Mouse (Mus musculus) heart, postnatal 0 days (tissue): ENCODE measurements around the gene Prss16. TPM values are rescaled to one million over a fixed set of nuclear protein-coding genes. Genes with fewer than 3 reads are reported as not detected.
A peak's percentile ranks its signal among the peaks of the same experiment; 100 is the strongest.

ENCODE experiments used
- ATAC-seq: fragments of 200-750 bp; cut with Nextera tagmentation; 2 replicates; pipeline ENCODE4 v1.8.0; 2017; ENCODE audit warnings: low read depth, moderate number of reproducible peaks, moderate library complexity; ENCODE audit not compliant: insufficient read depth
- DNase-seq: peaks from one replicate; pipeline ENCODE4 v3.0.0-alpha.2; 2016; ENCODE audit warnings: low spot score
- H3K27ac ChIP-seq: fragments of 300-500 bp; sonication (generic); 2 replicates; pipeline ENCODE4 v1.5.1; 2014; ENCODE audit warnings: low read depth, mild to moderate bottlenecking
- H3K27me3 ChIP-seq: fragments of 300-500 bp; sonication (generic); 2 replicates; pipeline ENCODE4 v1.6.1; 2014; ENCODE audit warnings: low read length, mixed read lengths; ENCODE audit not compliant: control insufficient read depth, insufficient read depth
- H3K36me3 ChIP-seq: fragments of 300-500 bp; sonication (generic); replicated peaks from 2 replicates; pipeline ENCODE4 v1.6.1; 2014; ENCODE audit warnings: low read length, mixed read lengths; ENCODE audit not compliant: control insufficient read depth, insufficient read depth
- H3K4me1 ChIP-seq: fragments of 300-500 bp; sonication (generic); 2 replicates; pipeline ENCODE4 v1.6.1; 2014; ENCODE audit warnings: antibody characterized with exemption; ENCODE audit not compliant: control insufficient read depth, insufficient read depth
- H3K4me2 ChIP-seq: fragments of 300-500 bp; sonication (generic); 2 replicates; pipeline ENCODE4 v1.6.1; 2014; ENCODE audit warnings: low read depth, mild to moderate bottlenecking, low read length, moderate library complexity
- H3K4me3 ChIP-seq: fragments of 300-500 bp; sonication (generic); 2 replicates; pipeline ENCODE4 v1.5.1; 2014; ENCODE audit warnings: low read depth, low read length
- H3K9ac ChIP-seq: fragments of 300-500 bp; sonication (generic); replicated peaks from 2 replicates; pipeline ENCODE4 v1.6.1; 2014; ENCODE audit warnings: low read depth, low read length, mixed read lengths
- H3K9me3 ChIP-seq: fragments of 300-500 bp; sonication (generic); replicated peaks from 2 replicates; pipeline ENCODE4 v1.6.1; 2016; ENCODE audit warnings: low read length; ENCODE audit not compliant: control insufficient read depth
- CTCF ChIP-seq: IDR thresholded peaks from 2 replicates; pipeline ENCODE4 v1.5.1; 2016; ENCODE audit warnings: antibody characterized with exemption, control low read depth, low read depth
- EP300 ChIP-seq: IDR thresholded peaks from 2 replicates; pipeline ENCODE4 v1.6.1; 2016; ENCODE audit warnings: antibody characterized with exemption, low read depth
- WGBS: fragments of 180-500 bp; shearing (Covaris S2); extraction: QIAGEN DNeasy Blood & Tissue Kit; methylation state at CpG from one replicate; pipeline ENCODE4 v1.1.7; 2014; 5-methylcytosine and 5-hydroxymethylcytosine counted together
- polyA plus RNA-seq: library from polyadenylated mRNA; unstranded; fragments of >200 nt; fragmentation: Nextera tagmentation; extraction: Ambion mirVana; gene quantifications from 2 replicates; pipeline ENCODE4 v1.2.1, GENCODE M21; 2015
- total RNA-seq: library from RNA; depleted of rRNA; stranded (reverse); fragments of >200 nt; gene quantifications from 2 replicates; pipeline ENCODE4 v1.2.3, GENCODE M21; 2014; ENCODE audit warnings: low replicate concordance; rRNA removed

Prss16 gene
- 14.0 TPM in 1 of 2 replicates, not detected in the other for total RNA-seq
- polyA plus RNA-seq = 0.05 and 0.14 TPM in 2 replicates

GRCm38 (mm10) chr13:22009642-22010041, at the start of gene Prss16:
Gene Prss16 (minus strand): TSS chr13:22009742.
- no peak within 1 kb of the TSS for H3K9ac ChIP-seq
- H3K27me3 ChIP-seq = peaks cover 93% of the 10 kb centered on the region
- no peak within 1 kb of the TSS for H3K4me3 ChIP-seq
- H3K9me3 ChIP-seq = no peaks in the 10 kb centered on the region
- no peaks in the 10 kb centered on the region for H3K36me3 ChIP-seq
- H3K27ac ChIP-seq = no peak within 1 kb of the TSS
- H3K4me2 ChIP-seq = no peak within 1 kb of the TSS
- 33% methylated on average over 7 of the region's 7 CpGs for WGBS
- DNase-seq = no peak
- peaks cover 6% of the 10 kb centered on the region for H3K4me1 ChIP-seq
- TF ChIP-seq CTCF (no peak), EP300 (no peak)
- ATAC-seq = no peak

GRCm38 (mm10) chr13:22053754-22054153, 44.2 kb upstream of the Prss16 start:
- no peaks in the 10 kb centered on the region for H3K36me3 ChIP-seq
- WGBS = 87% methylated on average over 1 of the region's 1 CpGs
- no peak for TF ChIP-seq EP300
- no peak for TF ChIP-seq CTCF
- H3K4me2 ChIP-seq = no peak overlapping the region
- no peak for ATAC-seq
- H3K9me3 ChIP-seq = no peaks in the 10 kb centered on the region
- H3K27me3 ChIP-seq = no peaks in the 10 kb centered on the region
- H3K9ac ChIP-seq = no peak overlapping the region
- no peak overlapping the region for H3K27ac ChIP-seq
- no peak for DNase-seq
- no peaks in the 10 kb centered on the region; the same call in 1 of the 2 replicates for H3K4me1 ChIP-seq
- no peak overlapping the region for H3K4me3 ChIP-seq

- Histone ChIP-seq H3K27me3 (no peaks in the 10 kb centered on the region), H3K27ac (0 out of 2 replicates have a peak overlapping the region, but pooled peaks have one; percentile 54), H3K4me2 (peak overlapping the region; percentile 76), H3K4me3 (peak overlapping the region; percentile 55), H3K9ac (peak overlapping the region; percentile 40; the same call in 1 of the 2 replicates), H3K9me3 (no peaks in the 10 kb centered on the region), H3K36me3 (no peaks in the 10 kb centered on the region), H3K4me1 (no peaks in the 10 kb centered on the region; the same call in 1 of the 2 replicates)
- ATAC-seq (no peak), DNase-seq (no peak)
- TF ChIP-seq CTCF = no peak
- TF ChIP-seq EP300 = no peak
- WGBS = 8% methylated on average over 5 of the region's 5 CpGs
Measured at GRCm38 (mm10) chr13:22051523-22051859, 41.9 kb upstream of the Prss16 start.

- Histone ChIP-seq H3K27ac (peak overlapping the region; percentile 62), H3K27me3 (no peaks in the 10 kb centered on the region), H3K9ac (peak overlapping the region; percentile 40), H3K9me3 (no peaks in the 10 kb centered on the region), H3K4me2 (peak overlapping the region; percentile 76), H3K4me1 (no peaks in the 10 kb centered on the region; the same call in 1 of the 2 replicates), H3K4me3 (peak overlapping the region; percentile 55), H3K36me3 (no peaks in the 10 kb centered on the region)
- under 1% methylated on average over 52 of the region's 52 CpGs for WGBS
- TF ChIP-seq EP300 (0 out of 2 replicates have a peak, but pooled peaks have one; percentile 74), CTCF (peak; percentile 75)
- DNase-seq = peak; percentile 88
- ATAC-seq = peak; percentile 95
Measured at GRCm38 (mm10) chr13:22050591-22051522, 41.3 kb upstream of the Prss16 start.

DNA sequence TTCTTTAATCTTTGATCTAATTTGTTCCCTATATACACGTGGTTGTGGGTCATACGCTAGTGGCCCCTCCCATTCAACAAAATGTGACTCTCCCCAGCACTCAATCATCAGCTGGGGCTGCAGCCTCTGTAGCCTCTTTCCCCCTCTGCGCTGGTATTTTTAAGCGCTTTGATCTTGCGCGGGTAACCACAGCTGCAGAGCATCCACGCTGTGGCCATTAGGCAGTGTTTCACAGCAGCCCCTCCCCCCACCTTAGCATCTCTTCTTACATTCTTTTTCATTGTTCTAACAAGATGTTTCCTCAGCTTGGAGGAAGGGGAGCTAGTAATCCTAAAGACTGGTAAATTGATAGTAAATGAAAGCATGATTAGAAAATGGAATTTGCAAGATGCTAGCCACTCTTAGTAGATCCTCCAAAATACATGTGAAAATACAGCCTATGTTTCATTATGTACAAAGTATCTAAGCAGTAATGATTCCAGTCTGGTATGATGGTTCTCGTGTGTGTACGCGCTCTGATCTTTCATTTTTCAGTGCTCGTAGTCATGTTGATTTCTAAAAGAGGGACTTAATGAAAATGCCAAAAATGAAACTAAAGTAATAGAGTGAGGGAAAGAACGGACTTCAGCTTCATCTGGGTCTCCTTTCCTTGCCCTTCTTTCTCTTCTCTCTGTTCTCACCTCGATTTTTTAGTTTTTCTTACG, 40.3 kb upstream of the Prss16 start:
- TF ChIP-seq EP300 (no peak), CTCF (no peak)
- no peak for DNase-seq
- ATAC-seq = no peak

More for the DNA sequence above, 40.3 kb upstream of the Prss16 start:
- H3K4me3 ChIP-seq = peak overlapping the region; percentile 55
- no peaks in the 10 kb centered on the region for H3K9me3 ChIP-seq
- H3K27ac ChIP-seq = peak overlapping the region; percentile 62
- no peaks in the 10 kb centered on the region for H3K27me3 ChIP-seq
- no peaks in the 10 kb centered on the region; the same call in 1 of the 2 replicates for H3K4me1 ChIP-seq
- H3K9ac ChIP-seq = no peak overlapping the region; the same call in 1 of the 2 replicates
- H3K36me3 ChIP-seq = no peaks in the 10 kb centered on the region
- peak overlapping the region; percentile 76 for H3K4me2 ChIP-seq
- WGBS = 2% methylated on average over 14 of the region's 14 CpGs
